Mouse (Mus musculus) heart, postnatal 4 days (tissue): ENCODE results near the gene Kirrel2. TPM values are rescaled to one million over a fixed set of nuclear protein-coding genes. Genes with fewer than 3 reads are reported as not detected.
A peak's percentile ranks its signal among the peaks of the same experiment; 100 is the strongest.
"Not testable (repeated sequence)": the region's sequence is repeated elsewhere in the genome, so short reads cannot be mapped to it uniquely, and the experiment has no call there.

Experiments
- DNase-seq: peaks from one replicate; pipeline ENCODE4 v3.0.0; 2021
- total RNA-seq, 2 experiments: library from RNA; stranded (reverse); gene quantifications; 2 replicates each; pipeline ENCODE4 v1.2.3; 2021

The Kirrel2 gene
- total RNA-seq, result under 1 TPM in 1 of 2 experiments, not detected in 1; 0.34 TPM

GRCm38 (mm10) chr7:30457629-30458330, at the start of gene Kirrel2, which contains the start of gene Nphs1:
Gene Kirrel2 (minus strand): TSS chr7:30457690.
Gene Nphs1 (plus strand): TSS chr7:30458315.
- peak; percentile 19 for DNase-seq

- not testable (repeated sequence) for DNase-seq
Measured at GRCm38 (mm10) chr7:30501159-30501558, 43.7 kb upstream of the Kirrel2 start.

DNA sequence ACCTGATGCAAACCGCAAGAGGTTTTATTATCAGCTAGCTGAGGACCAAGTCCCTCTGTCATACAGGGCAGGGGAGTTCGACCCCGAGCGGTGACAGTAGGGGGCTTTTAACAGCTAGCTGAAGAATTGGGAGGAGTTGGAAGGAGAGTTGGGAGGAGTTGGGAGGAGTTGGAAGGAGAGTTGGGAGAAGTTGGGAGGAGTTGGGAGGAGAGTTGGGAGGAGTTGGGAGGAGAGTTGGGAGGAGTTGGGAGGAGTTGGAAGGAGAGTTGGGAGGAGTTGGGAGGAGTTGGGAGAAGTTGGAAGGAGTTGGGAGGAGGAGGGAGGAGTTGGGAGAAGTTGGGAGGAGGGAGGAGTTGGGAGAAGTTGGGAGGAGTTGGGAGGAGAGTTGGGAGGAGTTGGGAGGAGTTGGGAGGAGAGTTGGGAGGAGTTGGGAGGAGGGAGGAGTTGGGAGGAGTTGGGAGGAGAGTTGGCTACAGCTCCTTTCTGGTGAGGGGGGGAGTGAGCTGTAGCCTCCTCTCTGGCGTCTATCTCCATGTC, 38.1 kb upstream of the Kirrel2 start:
- not testable (repeated sequence) for DNase-seq

DNA sequence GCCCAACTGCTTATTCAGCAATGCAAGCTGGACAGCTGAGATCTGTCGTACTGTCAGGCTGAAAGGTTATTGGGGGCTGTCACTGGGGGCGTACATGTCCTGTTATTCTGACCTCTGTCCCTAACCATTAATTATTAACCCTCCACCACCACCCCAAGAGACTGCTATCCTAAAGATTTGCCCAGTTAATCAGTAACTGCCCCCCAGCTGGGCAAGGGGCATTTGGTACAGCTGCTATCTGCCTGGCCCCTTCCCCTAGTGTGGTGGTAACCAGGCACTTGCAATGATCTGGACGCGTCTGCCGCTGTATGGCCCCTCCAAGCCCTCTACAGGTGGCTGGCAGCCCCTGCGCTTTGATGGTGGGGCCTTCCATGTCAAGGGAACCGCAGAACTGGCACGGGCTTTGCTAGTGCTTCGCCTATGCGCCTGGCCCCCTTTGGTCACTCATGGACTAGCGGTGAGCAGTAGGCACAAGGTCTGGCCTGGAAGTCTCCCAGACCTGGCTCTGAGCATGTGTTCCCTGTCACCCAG, 36.0 kb upstream of the Kirrel2 start, which contains the start of gene Prodh2:
TSS of gene Prodh2 (plus strand) at position 222 of the 531 bp plus-strand sequence.
- no peak for DNase-seq

- peak; percentile 83 for DNase-seq
Measured at GRCm38 (mm10) chr7:30492765-30493164, 35.3 kb upstream of the Kirrel2 start.

GRCm38 (mm10) chr7:30490957-30491307, 33.4 kb upstream of the Kirrel2 start:
- no peak for DNase-seq

DNA sequence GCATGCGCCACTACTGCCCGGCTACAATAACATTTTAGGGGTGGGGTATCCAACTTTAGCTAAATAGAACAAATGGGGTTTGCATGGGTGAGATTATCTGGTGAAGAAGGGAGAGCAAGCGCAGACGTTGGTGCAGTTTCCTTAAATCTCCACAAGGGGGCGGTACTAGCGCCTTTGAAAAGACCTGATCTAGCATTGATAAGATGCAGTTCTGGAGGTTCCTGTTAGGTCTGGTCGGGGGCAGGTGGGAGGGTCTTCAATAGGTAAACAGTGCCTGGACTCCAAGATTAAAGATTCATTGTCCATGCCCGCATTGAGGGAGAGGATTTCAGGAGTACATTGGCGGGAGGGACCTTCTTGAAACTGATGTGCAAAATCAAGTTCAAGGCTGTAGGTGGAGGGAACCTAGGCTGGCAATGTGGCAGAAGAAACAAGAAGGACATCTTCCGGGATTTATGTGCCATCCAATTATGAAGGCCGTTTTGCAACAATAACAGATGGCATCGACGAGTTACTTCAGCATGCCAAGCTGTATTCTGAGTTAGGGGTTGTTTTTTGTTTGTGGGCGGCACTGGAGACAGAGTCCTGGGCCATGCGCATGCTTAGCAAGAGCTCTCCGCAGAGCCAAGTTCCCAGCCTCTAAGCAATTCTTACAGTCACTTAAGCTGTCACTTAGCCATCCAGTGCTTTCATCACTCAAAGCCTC, 32.9 kb upstream of the Kirrel2 start:
- DNase-seq, result peak; percentile 46

DNA sequence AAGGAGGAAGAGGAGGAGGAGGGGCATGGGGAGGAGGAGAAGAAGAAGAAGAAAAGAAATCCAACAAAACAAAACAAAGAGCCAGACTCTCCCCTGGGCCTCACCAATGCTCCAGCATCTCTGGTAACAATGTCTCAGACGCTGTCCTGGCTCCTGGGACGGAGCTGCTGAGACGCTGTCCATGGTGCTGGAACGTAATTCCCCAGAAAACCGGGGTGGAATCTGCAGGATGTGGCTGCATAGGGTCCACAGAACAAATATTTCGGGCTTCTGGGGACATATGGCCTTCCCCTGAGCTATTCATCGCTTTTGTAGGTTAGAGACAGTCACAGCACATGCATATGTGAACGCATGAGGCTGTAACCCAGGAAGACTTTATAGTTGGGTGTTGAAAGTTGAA, 26.8 kb upstream of the Kirrel2 start:
- DNase-seq, result peak; percentile 66

GRCm38 (mm10) chr7:30477415-30478381, 20.2 kb upstream of the Kirrel2 start:
- peak; percentile 23 for DNase-seq

DNA sequence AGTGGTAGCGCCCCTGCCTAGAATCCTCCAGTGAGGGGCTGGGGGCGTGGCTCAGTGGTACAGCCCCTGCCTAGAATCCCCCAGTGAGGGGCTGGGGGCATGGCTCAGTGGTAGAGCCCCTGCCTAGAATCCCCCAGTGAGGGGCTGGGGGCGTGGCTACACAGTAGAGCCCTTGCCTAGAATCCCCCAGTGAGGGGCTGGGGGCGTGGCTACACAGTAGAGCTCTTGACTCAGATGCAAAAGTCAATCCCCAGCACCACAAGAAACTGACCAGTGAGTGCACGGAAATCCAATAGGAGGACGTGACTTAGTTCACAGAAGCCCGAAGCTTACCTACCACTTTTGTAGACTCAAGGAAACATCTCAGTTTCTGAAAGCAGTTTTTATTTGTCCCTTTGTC, 18.6 kb upstream of the Kirrel2 start:
- not testable (repeated sequence) for DNase-seq

DNA sequence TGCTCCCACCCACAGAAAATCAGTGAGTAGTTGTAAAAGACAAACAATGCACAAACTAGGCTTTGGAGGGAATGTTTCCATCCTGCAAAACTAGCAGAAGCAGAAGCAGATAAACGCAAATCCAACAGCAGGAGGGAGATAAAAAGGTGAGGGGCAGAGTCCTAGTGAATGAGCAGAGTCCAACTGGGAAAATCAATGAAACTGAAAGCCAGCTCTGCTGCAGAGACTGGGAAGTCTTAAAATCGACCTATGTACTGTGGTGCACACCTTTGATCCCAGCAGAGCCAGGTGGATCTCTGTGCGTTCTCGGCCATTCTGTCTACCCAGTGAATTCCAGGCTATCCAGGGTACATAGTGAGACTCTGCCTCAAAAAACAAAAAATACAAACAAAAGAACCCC, 17.5 kb upstream of the Kirrel2 start:
- DNase-seq, result no peak

- peak; percentile 52 for DNase-seq
Measured at GRCm38 (mm10) chr7:30472411-30472810, 14.9 kb upstream of the Kirrel2 start.

GRCm38 (mm10) chr7:30464816-30465300, 7.4 kb upstream of the Kirrel2 start:
- DNase-seq, result no peak

DNA sequence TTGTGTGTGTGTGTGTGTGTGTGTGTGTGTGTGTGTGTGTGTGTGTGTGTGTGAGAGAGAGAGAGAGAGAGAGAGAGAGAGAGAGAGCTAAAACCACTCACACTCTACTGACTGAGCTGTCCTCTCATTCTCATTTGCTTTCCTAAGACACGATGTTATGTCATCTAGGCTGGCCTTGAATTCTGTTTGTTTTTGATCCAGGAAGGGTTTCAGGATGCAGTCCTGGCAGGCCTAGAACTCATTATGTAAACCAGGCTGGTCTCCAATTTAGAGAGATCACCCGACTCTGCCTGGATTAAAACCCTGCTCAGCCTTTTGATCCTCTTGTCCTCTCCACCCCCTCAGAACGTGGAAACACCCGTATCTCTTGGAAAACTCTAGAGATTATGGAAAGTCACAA, 6.5 kb upstream of the Kirrel2 start:
- DNase-seq, result no peak

DNA sequence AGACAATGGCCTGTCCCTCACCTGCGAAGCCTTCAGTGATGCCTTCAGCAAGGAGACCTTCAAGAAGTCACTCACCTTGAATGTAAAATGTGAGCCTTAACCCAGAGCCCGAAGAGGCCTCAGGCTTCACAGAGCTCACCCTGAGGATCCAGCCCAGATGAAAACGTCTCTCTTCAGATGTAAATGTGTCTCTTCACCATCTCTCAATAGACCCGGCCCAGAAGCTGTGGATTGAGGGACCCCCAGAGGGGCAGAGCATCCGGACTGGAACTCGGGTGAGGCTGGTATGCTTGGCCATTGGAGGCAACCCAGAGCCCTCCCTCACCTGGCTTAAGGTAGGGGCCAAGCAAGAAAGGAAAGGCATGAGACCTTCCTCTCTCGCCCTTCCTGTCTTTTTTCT, 6.1 kb upstream of the Kirrel2 start:
- no peak for DNase-seq

DNA sequence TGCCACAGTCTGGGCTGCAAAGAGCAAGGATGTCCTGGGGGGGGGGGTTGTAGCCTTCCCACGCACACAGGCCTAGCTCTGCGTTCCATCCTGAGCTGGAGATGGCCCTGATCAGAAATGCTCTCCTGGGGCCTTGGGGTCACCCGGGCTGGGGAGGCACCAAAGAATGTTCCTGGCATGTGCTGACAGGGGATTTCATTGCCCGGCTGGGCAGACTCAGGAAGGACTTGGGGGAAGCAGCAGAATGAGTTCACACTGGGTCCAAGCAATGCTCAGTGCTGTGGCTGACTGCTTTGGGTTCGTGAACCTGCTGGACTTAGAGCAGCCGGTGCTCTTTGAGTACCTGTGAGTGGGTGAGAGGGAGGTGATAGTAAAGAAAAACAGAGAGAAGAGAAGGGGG, 2.0 kb upstream of the Kirrel2 start:
- no peak for DNase-seq

DNA sequence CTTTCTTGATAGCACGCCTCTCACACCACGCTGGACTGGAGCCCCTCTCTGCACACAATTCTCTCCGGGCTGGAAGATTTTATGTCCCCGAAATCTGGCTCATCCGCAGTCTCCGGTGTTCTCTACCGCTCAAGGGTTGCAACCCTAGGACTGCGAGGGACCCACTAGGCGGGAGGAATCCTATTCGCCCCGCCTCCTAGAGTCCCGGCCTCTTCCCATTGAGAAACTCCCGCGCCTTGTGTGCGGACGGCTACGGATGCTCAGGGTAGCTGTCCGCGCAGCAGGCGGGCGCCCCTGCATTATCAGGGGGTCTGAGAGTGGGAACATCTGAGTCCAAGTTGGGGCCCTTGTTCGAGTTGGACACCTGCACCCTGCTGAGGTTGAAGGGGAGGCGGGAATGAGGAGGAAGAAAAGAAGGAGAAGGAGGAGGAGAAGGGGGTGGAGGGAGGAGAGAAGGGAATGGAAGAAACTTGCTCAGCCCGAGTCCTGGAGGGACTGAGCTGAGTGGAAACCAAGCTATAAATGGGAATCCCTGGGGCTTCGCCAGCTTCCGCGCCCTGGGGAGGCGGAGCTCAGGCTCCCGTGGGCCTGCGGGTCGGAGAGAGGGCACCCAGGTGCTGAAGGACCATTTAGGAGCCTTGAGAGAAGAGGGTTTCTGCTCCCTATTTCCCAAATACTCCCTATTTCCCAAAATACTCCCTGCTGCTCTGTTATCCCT, 420 bp downstream of the Kirrel2 start:
- DNase-seq, result peak; percentile 12

- DNase-seq, result no peak
Measured at GRCm38 (mm10) chr7:30456487-30456886, 1.0 kb downstream of the Kirrel2 start.

DNA sequence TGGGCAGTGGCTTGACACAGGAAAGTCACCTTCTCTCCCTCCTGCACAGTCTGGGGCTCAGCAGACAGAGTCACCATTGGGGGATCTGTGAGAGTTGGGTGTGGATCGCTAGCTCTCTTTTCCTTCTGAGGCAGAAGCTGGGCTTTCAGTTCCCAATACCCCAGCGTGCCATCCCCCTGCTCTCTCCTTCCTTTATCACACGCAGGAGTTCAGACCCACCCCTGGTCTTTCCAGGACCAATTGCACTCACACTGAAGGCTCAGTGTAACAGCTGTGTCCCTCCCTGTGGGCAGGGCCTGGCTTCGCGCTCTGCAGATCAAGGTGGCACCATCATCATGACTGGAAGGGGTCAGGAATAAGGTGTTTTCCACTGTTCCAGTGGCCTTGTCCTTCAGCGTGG, 3.2 kb downstream of the Kirrel2 start:
- no peak for DNase-seq

DNA sequence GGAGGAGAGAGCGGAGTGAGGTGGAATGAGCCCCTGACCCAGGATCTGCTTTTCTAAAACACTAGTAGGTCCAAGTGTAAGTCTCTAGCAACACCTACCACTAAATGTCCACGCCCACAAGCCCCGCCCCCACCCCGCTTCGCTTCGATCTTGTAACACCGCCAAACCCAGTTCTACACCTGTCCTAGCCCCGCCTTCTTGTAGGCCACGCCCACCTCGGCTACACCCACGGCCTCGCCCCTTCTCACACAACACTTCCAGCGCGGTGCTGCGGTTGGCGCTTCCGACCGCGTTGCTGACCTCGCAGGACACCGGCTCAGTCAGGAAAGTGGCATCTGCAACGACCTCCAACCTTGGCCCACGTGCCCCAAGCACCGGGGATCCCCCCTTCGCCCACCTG, 3.7 kb downstream of the Kirrel2 start:
- DNase-seq, result no peak

DNA sequence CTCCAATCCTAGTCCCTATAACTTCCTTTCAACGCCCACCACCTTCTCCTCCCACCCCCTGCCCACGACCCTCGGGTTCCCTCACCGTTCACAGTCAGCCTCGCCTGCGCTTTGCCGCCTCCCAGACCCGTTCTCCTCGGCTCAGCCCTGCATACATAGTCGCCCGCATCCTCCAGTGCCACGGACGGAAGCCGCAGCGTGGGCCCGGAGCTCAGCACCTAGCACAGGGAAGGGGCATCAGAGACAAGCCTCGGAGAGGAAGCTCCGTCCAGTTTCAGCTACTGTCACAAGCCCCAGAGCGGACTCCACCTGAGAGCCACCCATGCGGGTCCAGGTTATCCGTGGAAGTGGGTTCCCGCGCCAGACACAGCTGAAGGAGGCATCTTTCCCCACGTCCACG, 4.2 kb downstream of the Kirrel2 start:
- no peak for DNase-seq
